Mouse (Mus musculus): ENCODE measurements around the gene Lats1. TPM values are rescaled to one million over a fixed set of nuclear protein-coding genes. Genes with fewer than 3 reads are reported as not detected.
"Not testable (repeated sequence)": the region's sequence is repeated elsewhere in the genome, so short reads cannot be mapped to it uniquely, and the experiment has no call there.

Gene Lats1
- polyA plus RNA-seq, 1 experiment from 2014 or later, result 9.0 TPM

DNA sequence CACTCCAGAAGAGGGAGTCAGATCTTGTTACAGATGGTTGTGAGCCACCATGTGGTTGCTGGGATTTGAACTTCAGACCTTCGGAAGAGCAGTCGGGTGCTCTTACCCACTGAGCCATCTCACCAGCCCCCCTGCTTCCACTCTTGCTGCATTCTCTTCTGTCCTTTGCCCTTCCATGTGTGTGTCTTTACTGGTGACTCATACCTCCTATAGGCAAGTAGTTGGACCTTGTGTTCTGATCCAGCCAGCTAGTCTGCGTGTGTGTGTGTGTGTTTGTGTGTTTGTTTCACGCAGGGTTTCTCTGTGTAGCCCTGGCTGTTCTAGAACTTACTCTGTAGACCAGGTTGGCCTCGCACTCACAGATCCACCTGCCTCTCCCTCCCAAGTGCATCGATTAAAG, 64.5 kb downstream of the Lats1 start:
- not testable (repeated sequence) for H3K27me3 ChIP-seq (ENCODE audit: insufficient read depth, poor library complexity, severe bottlenecking)
- H3K36me3 ChIP-seq, result peaks cover 83% of the 10 kb centered on the region

DNA sequence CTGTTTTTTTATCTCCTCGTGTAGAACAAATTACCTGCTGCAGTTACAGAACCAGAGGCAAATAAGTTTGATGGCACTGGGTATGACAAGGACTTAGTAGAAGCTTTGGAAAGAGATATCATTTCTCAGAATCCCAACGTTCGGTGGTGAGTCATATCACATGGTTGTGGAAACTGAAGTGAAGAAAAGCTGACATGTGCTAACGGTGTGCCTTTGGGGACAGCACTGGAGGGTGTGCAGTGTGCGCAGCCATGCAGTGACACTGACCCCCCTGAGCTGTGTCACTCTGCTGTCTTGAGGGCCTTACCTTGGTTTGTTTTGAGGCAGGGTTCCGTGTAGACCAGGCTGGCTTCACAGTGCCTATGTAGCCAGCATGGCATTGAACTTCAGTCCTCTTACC, 67.7 kb downstream of the Lats1 start:
- no peaks in the 10 kb centered on the region for H3K27me3 ChIP-seq (ENCODE audit: insufficient read depth, poor library complexity, severe bottlenecking)
- WGBS, result 90% methylated on average over 6 of the region's 6 CpGs
- H3K9me3 ChIP-seq, result no peaks in the 10 kb centered on the region
- no peak overlapping the region for H3K4me3 ChIP-seq
- no peak overlapping the region for H3K27ac ChIP-seq
- H3K4me1 ChIP-seq (replicated peaks), result no peaks in the 10 kb centered on the region
- DNase-seq (ENCODE audit: low spot score), result no peak
- peaks cover 84% of the 10 kb centered on the region for H3K36me3 ChIP-seq

More for the DNA sequence above, 64.5 kb downstream of the Lats1 start:
- H3K4me3 ChIP-seq; H3K27ac ChIP-seq; H3K9me3 ChIP-seq; H3K4me1 ChIP-seq (replicated peaks); DNase-seq (ENCODE audit: low spot score): not testable (repeated sequence)
- 96% methylated on average over 6 of the region's 6 CpGs for WGBS

DNA sequence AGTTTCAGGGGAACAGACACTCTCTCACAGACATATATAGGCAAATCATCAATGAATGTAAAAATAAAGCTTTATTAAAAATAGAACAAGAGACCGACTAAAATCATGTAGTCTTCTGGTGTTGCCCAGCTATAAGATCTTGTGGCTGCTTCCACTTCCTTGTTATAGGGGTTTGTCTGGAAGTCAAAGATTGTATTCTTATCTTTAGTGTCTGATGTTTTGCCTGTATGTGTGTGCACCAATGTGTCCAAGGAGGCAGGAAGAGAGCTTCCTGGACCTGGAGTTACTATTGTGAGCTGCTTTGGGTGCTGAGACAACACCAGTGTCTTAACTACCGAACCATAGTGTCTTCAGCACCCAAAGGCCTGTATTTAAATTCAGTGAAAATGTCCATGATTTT, 76.5 kb downstream of the Lats1 start:
- no peak for DNase-seq (ENCODE audit: low spot score)
- 93% methylated on average over 2 of the region's 2 CpGs for WGBS
- Histone ChIP-seq H3K9me3 (no peaks in the 10 kb centered on the region), H3K27ac (no peak overlapping the region), H3K4me1 (replicated peaks) (no peaks in the 10 kb centered on the region), H3K27me3 (ENCODE audit: insufficient read depth, poor library complexity, severe bottlenecking) (no peaks in the 10 kb centered on the region), H3K36me3 (peaks cover 96% of the 10 kb centered on the region), H3K4me3 (no peak overlapping the region)

Other genes starting within 250 kb of the Lats1 start
- 0.59 and 1.1 TPM in 2 replicates for gene Ulbp1, start 207.6 kb upstream of the Lats1 start, polyA plus RNA-seq (2016; fragmentation: Nextera tagmentation; extraction: Ambion mirVana)
- gene Lrp11, start 91.4 kb upstream of the Lats1 start, polyA plus RNA-seq (2016; fragmentation: Nextera tagmentation; extraction: Ambion mirVana), result 8.6 and 8.9 TPM in 2 replicates
- gene Nup43, start 13.7 kb upstream of the Lats1 start, polyA plus RNA-seq (2016; fragmentation: Nextera tagmentation; extraction: Ambion mirVana), result 66.4 and 85.0 TPM in 2 replicates
- 133 and 144 TPM in 2 replicates for gene Pcmt1, start 78 bp upstream of the Lats1 start, polyA plus RNA-seq (2016; fragmentation: Nextera tagmentation; extraction: Ambion mirVana)
- 55.0 and 63.2 TPM in 2 replicates for gene Katna1, start 44.8 kb downstream of the Lats1 start, polyA plus RNA-seq (2016; fragmentation: Nextera tagmentation; extraction: Ambion mirVana)
- 50.9 and 56.0 TPM in 2 replicates for gene Ginm1, start 111.6 kb downstream of the Lats1 start, polyA plus RNA-seq (2016; fragmentation: Nextera tagmentation; extraction: Ambion mirVana)
- 30.9 and 40.5 TPM in 2 replicates for gene Ppil4, start 111.7 kb downstream of the Lats1 start, polyA plus RNA-seq (2016; fragmentation: Nextera tagmentation; extraction: Ambion mirVana)
- 0.10 and 0.12 TPM in 2 replicates for gene Zc3h12d, start 151.3 kb downstream of the Lats1 start, polyA plus RNA-seq (2016; fragmentation: Nextera tagmentation; extraction: Ambion mirVana)

Data from hindbrain, embryonic 10.5 days (tissue).